Mouse (Mus musculus): ENCODE data around the gene Rnf20. TPM values are rescaled to one million over a fixed set of nuclear protein-coding genes. Genes with fewer than 3 reads are reported as not detected.

Rnf20 gene
- 39.6 and 41.3 TPM in 2 replicates for polyA plus RNA-seq (2012)

DNA sequence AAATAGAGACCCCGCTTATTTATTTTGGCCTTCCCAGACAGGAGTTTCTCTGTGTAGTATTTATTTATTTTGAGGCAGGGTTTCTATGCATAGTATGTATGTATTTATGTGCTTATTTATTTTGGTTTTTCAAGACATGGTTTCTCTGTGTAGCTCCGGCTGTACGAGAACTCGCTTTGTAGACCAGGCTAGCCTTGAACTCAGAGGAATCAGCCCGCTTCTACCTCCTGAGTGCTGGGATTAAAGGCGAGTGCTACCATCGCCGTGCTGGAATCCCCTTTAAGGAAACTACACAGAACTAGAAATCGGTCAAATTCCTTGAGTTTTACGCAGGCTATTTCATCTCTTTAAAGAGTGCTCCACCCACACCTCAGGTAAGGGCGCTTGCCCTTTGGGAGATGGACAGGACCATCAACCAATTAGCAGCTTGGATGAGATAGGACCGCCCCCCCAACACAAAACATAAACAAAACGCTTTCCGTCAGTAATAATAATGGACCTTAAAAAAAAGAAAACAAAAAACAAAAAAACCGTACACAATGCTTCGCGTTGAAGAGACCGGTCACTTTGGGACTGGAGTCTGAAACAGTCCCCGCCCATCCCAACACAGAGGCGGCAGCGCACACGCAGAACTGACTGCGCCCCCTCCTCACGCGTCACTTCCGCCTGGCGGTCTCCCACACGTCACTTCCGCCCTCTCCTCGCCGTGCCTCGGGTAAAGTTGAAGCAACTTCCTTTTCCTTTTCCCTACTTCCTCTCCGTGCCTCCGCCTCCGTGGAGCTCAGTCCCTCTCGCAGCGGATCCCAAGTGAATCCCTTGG, at the start of gene Rnf20:
TSS of gene Rnf20 (plus strand) at position 688 of the 820 bp plus-strand sequence.
- TF ChIP-seq GATA1 (IDR thresholded peaks at IDR 0.05; ENCODE audit: low read length) = no peak

DNA sequence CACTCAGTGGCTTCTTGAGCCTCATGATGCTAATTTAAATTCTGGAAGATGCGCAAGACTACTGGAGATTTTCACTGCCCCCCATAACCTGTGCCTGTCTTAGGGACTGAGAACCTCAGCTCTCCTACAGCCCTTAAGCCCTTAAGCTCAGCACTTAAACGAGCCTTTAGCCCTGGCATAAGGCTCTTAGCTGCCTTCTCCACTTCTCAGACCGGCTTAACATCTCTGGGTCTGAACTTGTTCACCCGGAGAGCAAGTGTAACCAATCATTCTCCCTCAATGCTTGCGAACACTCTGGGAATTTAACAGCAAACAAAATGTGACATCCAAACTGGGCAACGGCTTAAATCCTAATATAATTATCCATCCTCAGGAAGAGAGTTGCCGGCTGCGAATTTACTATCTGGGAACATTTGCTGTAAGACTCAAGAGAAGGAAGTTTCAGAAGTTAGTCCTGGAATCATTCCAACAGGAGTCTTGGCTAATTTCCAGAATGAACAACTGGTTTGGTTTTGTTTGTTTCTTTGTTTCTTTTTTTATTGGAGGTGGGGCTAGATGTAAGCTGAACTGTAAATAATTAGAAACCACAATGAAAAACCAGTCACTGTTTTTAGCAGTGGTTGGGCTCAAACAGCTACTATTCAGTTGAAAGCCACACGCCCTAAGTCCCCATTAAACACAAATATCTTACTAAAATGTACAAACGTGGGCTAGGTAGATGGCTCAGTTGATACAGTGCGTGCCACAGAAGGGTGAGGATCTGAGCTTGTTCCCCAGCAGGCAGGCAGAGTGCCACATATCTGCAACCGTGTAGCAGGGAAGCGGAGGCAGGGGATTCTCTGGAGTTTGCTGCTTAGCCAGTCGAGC, 47.6 kb upstream of the Rnf20 start:
- TF ChIP-seq GATA1 (IDR thresholded peaks at IDR 0.05; ENCODE audit: low read length) = no peak

DNA sequence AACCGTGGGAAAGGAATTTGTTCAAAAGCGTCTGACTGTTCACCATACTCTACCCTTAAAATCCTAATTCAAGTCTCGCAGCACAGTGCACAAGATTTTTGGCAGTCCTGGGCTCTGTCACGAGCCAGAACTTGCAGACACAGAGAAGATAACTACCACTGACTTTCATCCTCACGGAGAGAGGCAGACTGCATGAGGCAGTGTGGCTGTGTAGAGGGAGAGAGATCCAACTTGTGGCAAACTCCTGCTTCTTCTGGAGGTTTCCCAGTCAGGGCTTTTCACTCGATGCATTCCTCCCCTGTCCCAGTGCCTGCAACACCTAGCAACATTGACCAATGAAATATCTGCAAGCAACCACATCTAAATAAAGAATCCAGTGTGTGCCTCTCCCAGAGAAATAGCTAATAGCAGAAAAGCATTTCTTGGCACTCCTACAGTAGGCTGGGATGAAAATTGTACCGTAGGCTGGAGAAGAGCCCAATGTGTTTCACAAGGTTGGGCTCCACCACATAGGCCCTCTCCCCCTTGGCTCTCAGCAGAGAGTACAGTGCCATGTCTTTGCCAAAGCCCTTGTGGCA, 46.2 kb upstream of the Rnf20 start:
- no peak for TF ChIP-seq GATA1 (IDR thresholded peaks at IDR 0.05; ENCODE audit: low read length)

DNA sequence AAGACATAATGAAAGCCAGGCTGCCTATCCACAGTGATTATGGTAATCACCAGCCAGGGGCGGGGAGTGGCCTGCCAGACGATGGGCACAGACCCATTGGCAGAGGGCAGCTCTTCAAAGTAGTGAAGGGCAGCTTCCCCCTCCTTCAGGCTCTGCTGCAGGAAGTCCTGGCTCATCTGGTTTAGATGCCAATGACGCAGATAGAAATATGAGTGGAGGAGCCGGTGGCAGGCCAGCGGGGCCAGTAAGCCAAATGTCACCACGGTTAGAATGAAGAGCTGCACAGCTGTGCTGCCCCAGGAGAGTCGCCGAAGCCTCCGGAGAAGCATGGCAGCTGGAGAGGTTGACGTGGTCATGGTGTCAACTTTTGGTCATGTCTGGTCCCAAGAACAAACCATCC, 45.0 kb upstream of the Rnf20 start:
- TF ChIP-seq GATA1 (IDR thresholded peaks at IDR 0.05; ENCODE audit: low read length) = no peak

DNA sequence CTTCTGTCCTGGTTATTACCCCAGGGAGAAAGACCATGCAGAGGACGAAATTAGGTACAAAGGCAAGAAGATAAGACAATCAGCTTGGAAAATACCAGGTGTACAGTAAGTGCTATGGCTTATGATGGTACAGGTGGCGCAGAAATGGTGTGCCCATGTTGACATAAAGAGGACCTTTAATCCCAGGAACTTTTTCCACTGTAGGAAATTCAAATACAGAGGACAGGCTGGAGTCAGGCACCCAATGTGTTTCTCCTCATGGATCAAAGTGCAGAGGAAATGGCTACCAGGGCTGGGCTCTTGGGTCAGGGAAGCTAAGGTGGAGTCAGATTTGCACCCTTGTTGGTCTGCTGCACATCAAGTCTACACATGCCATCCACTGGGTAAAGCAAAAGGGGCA, 41.7 kb upstream of the Rnf20 start:
- TF ChIP-seq GATA1 (IDR thresholded peaks at IDR 0.05; ENCODE audit: low read length) = no peak

DNA sequence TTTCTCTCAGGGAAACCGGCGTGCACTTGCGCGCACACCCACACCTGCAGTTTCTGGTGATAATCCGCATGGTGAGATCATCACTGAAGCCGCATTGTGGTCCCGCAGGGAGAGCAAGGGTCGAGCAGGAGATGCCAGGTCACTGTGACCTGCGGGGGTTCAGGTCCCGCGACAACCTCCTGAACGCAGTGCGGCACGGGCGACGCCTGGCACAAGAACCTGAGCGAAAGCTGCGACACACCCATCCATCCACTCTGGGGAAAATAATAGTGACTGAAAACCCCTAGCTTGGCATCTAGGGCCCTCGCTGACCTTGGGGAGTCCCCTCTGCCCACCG, 35.0 kb upstream of the Rnf20 start:
- TF ChIP-seq GATA1 (IDR thresholded peaks at IDR 0.05; ENCODE audit: low read length) = no peak

DNA sequence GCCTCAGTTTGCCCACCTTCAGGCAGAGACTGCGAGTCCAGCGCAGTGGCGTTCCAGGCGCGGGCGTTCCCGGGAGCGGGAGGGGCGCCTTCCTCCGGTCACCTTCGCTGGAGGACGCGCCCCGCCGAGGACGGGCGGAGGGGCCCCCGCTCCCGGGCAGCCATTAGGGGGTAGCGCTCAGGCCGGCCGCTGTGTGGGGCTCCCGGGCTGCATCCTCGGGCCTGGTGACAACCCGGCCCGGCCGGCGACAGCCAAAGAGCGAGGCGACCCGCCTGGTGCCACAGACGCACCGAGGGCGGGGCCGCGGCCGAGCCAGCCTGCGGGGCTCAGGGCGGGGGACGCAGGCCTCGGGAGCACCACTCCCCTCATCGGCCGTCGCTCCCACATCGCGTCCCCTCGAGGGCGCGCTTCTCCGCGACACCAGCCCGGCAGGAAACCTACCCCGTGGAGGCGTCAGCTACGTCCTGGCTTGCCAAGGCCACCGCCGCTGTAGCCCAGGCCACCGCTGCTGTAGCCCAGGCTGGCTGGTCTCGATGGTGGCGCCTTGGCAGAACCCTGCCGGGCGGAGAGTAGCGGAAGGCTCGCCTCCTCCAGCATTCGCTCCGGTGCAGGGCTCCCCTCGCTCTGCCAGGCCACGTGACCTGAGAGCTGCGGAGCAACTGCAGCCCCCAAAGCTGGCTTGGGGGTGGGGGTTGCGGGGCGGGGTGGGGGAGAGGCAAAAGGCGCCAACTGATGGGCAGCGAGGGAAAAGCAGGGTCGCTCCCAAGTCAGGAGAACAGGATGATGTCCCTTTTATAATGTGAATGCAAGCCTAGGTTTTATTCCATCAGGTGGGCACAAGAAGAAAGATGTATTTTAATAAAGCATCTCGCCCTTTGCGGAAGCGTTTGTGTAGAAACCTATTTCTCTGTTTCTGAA, 34.4 kb upstream of the Rnf20 start, which contains the start of gene Tmem246:
TSS of gene Tmem246 (minus strand) at position 694 of the 918 bp plus-strand sequence.
- no peak for TF ChIP-seq GATA1 (IDR thresholded peaks at IDR 0.05; ENCODE audit: low read length)

DNA sequence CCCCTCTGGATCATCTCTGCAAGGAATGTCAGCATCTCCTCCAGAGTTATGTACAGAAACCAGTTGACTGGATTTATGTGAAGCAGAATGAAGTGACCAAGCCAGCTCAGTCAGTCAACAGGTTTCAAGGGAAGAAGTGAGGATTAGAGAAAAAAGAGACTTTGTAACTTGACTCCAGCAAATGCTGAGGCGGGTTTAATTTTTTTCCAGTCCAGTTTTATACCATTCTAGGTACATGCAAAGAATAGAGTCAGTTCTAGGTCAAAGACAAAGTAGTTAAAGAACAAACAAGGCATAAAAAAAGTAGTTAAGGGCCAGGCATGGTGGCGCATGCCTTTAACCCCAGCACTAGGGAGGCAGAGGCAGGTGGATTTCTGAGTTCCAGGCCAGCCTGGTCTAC, 28.6 kb upstream of the Rnf20 start:
- no peak for TF ChIP-seq GATA1 (IDR thresholded peaks at IDR 0.05; ENCODE audit: low read length)

DNA sequence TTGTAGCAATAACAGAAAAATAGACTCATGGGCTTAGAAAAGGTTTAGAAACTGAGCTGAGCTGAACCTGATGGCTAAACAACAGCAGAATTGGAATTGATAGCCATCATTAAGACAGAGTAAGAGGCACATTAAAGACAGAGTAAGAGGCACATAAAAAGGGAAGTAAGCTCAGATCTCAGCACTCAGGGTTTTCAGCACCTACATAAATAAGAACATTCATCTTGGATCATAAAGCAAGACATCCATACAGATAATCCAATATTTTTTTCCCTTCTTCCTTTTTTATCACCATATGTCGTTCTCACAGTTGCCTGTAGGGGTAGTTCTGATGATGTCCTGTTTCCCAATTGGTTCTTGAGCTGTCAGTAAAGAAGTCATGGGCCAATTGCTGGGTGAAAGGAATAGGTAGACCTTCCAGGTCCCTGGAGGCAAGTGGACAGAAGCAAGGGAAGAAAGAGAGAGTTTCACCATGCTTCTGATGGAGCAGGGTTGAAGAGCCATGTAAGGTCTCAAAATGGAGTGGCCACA, 27.7 kb upstream of the Rnf20 start:
- TF ChIP-seq GATA1 (IDR thresholded peaks at IDR 0.05; ENCODE audit: low read length) = no peak

DNA sequence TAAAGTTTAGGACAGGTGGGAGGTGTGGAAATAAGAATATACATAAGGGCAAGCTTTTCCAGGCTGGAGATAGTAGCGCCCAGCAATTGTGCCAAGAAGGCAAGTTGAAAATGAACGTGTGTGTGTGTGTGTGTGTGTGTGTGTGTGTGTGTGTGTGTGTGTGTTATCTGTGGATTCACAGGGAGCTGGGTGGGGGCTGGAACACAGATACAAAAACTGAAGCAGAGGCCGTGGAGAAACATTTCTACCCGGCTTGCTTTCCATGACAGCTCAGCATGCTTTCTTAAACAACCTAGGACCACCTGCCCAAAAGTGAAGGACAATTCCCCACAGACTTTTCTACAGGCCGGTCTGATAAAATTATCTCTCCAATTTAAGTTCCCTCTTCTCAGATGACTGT, 27.2 kb upstream of the Rnf20 start:
- no peak for TF ChIP-seq GATA1 (IDR thresholded peaks at IDR 0.05; ENCODE audit: low read length)

DNA sequence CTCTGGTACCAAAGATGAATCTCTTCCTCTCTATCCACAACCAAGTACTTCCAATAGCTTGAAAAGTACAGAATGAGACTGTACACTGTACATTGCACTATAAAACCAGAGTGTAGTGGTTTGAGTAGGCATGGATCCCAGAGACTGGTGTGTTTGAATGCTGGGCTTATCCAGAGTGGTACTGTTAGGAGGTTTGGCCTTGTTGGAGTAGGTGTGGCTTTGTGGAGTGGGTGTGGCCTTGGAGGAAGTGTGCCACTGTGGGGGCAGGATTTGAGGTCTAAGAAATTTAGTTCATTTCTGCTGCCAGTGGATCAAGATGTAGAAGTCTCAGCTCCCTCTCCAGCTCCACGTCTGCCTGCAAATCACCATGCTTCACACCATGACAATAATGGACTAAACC, 26.3 kb upstream of the Rnf20 start:
- TF ChIP-seq GATA1 (IDR thresholded peaks at IDR 0.05; ENCODE audit: low read length) = no peak

DNA sequence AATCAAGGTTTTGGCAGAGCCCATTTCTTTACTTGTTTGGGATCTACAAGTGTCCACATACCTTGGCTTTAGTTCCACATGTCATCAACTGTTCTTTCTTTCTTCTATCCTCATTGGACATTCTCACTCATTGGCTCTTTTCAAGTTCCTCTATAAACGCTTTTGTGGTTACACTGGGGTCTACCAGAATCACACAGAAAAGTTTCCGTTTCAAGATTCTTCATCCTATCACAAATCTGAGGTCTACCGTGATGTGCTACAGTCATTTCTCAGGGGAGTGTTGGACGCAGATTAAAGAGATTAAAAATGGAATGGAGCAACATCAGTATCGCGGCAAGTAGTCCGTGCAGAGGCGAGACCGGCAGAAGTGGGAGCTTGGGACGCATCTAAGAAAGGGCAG, 14.9 kb upstream of the Rnf20 start:
- TF ChIP-seq GATA1 (IDR thresholded peaks at IDR 0.05; ENCODE audit: low read length) = no peak

DNA sequence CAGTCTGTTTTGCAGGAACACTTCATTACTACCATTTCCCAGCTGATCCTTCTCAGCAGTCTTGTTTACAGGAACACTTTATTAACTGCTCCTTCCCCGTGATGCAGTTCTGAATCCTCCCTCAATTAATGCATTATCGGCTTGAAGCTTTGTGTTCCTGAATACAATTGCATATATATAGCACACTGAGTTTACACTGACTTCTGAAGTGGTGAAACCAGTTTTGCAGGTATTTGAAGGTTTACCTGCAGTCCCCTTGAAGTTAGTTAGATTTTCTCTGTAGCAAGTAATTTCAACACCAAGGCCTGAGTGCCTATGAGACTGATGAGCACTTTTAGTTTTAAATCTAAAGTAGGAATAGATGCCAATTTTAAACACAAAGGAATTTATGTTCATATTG, 9.5 kb upstream of the Rnf20 start:
- no peak for TF ChIP-seq GATA1 (IDR thresholded peaks at IDR 0.05; ENCODE audit: low read length)

DNA sequence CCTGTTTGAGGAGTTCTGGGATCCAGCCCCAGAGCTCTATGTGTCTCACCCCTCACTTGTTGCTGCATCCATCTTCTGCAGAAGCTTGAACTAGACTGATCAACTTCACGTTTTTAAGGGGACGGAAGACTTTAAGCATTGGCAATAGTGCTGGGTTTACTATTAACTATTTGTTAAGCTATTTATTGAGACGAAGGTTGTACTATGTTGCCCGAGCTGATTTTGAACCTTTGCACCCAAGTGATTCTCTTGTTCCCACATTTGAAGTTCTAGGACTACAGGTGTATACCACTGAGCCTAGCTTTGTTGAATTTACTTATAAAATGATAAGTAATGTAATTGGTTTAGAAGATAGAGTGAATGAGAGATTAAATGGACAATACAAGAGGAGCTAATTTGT, 7.9 kb upstream of the Rnf20 start:
- TF ChIP-seq GATA1 (IDR thresholded peaks at IDR 0.05; ENCODE audit: low read length) = no peak

DNA sequence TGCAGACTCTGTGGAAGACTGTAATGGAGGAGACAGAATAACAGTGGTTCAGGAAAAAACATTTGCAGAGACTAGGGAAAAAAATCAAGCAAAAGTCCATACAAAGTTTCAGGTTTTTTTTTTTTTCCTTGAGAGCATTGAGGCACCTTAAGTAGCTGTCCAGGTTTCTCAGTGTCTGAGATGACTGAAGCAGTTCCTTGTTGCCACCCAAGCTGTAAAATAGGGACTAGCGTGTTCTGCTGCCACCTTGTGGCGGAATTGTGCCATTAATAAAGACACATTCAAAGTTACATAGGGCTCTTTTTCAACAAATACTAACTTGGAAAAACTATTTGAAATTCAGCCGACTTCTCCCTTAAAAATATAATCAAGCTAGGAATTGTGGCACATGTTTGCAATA, 4.8 kb upstream of the Rnf20 start:
- TF ChIP-seq GATA1 (IDR thresholded peaks at IDR 0.05; ENCODE audit: low read length) = no peak
